Mouse (Mus musculus): Measurements from ENCODE around the gene Rd3. TPM values are rescaled to one million over a fixed set of nuclear protein-coding genes. Genes with fewer than 3 reads are reported as not detected.
A peak's percentile ranks its signal among the peaks of the same experiment; 100 is the strongest.

Gene Rd3
- polyA plus RNA-seq, 1 experiment from 2014 or later: 0.12 TPM

GRCm38 (mm10) chr1:191932986-191933632 is 44.1 kb upstream of the Rd3 start:
- no peak for DNase-seq (ENCODE audit: low spot score)
- no peak for ATAC-seq (ENCODE audit: low FRiP score, low TSS enrichment)
- H3K4me2 ChIP-seq (replicated peaks; ENCODE audit: low read depth): no peak overlapping the region
- no peak overlapping the region for H3K27ac ChIP-seq (replicated peaks)
- no peak overlapping the region for H3K4me3 ChIP-seq (ENCODE audit: low read depth, low read length)
- no peaks in the 10 kb centered on the region for H3K4me1 ChIP-seq (replicated peaks; ENCODE audit: control insufficient read depth, insufficient read depth)
- no peak overlapping the region for H3K9ac ChIP-seq (ENCODE audit: low read length)
- WGBS: 57% methylated on average over 4 of the region's 4 CpGs
- TF ChIP-seq CTCF (IDR thresholded peaks at IDR 0.05; ENCODE audit: low read depth) (no peak), EP300 (optimal IDR thresholded peaks at IDR 0.05) (no peak)
- H3K9me3 ChIP-seq (ENCODE audit: control insufficient read depth, low read length): no peaks in the 10 kb centered on the region
- H3K36me3 ChIP-seq (ENCODE audit: control insufficient read depth, insufficient read depth, low read length): no peaks in the 10 kb centered on the region
- H3K27me3 ChIP-seq (ENCODE audit: control insufficient read depth, insufficient read depth, low read length): no peaks in the 10 kb centered on the region

GRCm38 (mm10) chr1:191943638-191944037 is 33.5 kb upstream of the Rd3 start:
- DNase-seq (ENCODE audit: low spot score) (no peak), ATAC-seq (ENCODE audit: low FRiP score, low TSS enrichment) (no peak)
- 82% methylated on average over 6 of the region's 6 CpGs for WGBS
- Histone ChIP-seq H3K9me3 (ENCODE audit: control insufficient read depth, low read length) (no peaks in the 10 kb centered on the region), H3K4me1 (replicated peaks; ENCODE audit: control insufficient read depth, insufficient read depth) (0 out of 2 replicates have a peak, but pooled peaks cover 2% of the 10 kb centered on the region), H3K4me2 (replicated peaks; ENCODE audit: low read depth) (no peak overlapping the region), H3K36me3 (ENCODE audit: control insufficient read depth, insufficient read depth, low read length) (no peaks in the 10 kb centered on the region), H3K4me3 (ENCODE audit: low read depth, low read length) (no peak overlapping the region), H3K27me3 (ENCODE audit: control insufficient read depth, insufficient read depth, low read length) (no peaks in the 10 kb centered on the region), H3K27ac (replicated peaks) (no peak overlapping the region), H3K9ac (ENCODE audit: low read length) (no peak overlapping the region)
- TF ChIP-seq EP300 (optimal IDR thresholded peaks at IDR 0.05) (no peak), CTCF (IDR thresholded peaks at IDR 0.05; ENCODE audit: low read depth) (no peak)

GRCm38 (mm10) chr1:191945341-191945740 is 31.8 kb upstream of the Rd3 start:
- H3K27ac ChIP-seq (replicated peaks): no peak overlapping the region
- no peak overlapping the region for H3K9ac ChIP-seq (ENCODE audit: low read length)
- WGBS: 91% methylated on average over 8 of the region's 8 CpGs
- H3K27me3 ChIP-seq (ENCODE audit: control insufficient read depth, insufficient read depth, low read length): no peaks in the 10 kb centered on the region
- H3K4me1 ChIP-seq (replicated peaks; ENCODE audit: control insufficient read depth, insufficient read depth): 0 out of 2 replicates have a peak, but pooled peaks cover 2% of the 10 kb centered on the region
- no peak overlapping the region for H3K4me3 ChIP-seq (ENCODE audit: low read depth, low read length)
- H3K9me3 ChIP-seq (ENCODE audit: control insufficient read depth, low read length): no peaks in the 10 kb centered on the region
- DNase-seq (ENCODE audit: low spot score): no peak
- no peak for ATAC-seq (ENCODE audit: low FRiP score, low TSS enrichment)
- no peak overlapping the region for H3K4me2 ChIP-seq (replicated peaks; ENCODE audit: low read depth)
- no peaks in the 10 kb centered on the region for H3K36me3 ChIP-seq (ENCODE audit: control insufficient read depth, insufficient read depth, low read length)
- TF ChIP-seq EP300 (optimal IDR thresholded peaks at IDR 0.05) (no peak), CTCF (IDR thresholded peaks at IDR 0.05; ENCODE audit: low read depth) (no peak)

- no peaks in the 10 kb centered on the region for H3K27me3 ChIP-seq (ENCODE audit: control insufficient read depth, insufficient read depth, low read length)
- H3K9me3 ChIP-seq (ENCODE audit: control insufficient read depth, low read length): no peaks in the 10 kb centered on the region
- WGBS: 79% methylated on average over 5 of the region's 5 CpGs
- DNase-seq (ENCODE audit: low spot score) (no peak), ATAC-seq (ENCODE audit: low FRiP score, low TSS enrichment) (no peak)
- H3K27ac ChIP-seq (replicated peaks): no peak overlapping the region
- no peak overlapping the region for H3K4me3 ChIP-seq (ENCODE audit: low read depth, low read length)
- no peak for TF ChIP-seq CTCF (IDR thresholded peaks at IDR 0.05; ENCODE audit: low read depth)
- no peak for TF ChIP-seq EP300 (optimal IDR thresholded peaks at IDR 0.05)
- H3K9ac ChIP-seq (ENCODE audit: low read length): no peak overlapping the region
- 0 out of 2 replicates have a peak, but pooled peaks cover 2% of the 10 kb centered on the region for H3K4me1 ChIP-seq (replicated peaks; ENCODE audit: control insufficient read depth, insufficient read depth)
- no peaks in the 10 kb centered on the region for H3K36me3 ChIP-seq (ENCODE audit: control insufficient read depth, insufficient read depth, low read length)
- H3K4me2 ChIP-seq (replicated peaks; ENCODE audit: low read depth): no peak overlapping the region
Observed at GRCm38 (mm10) chr1:191945756-191946155, 31.4 kb upstream of the Rd3 start.

- WGBS: 60% methylated on average over 7 of the region's 7 CpGs
Observed at GRCm38 (mm10) chr1:191946261-191946660, 30.9 kb upstream of the Rd3 start.

GRCm38 (mm10) chr1:191946835-191947234 is 30.3 kb upstream of the Rd3 start:
- Histone ChIP-seq H3K9ac (ENCODE audit: low read length) (no peak overlapping the region), H3K4me3 (ENCODE audit: low read depth, low read length) (no peak overlapping the region), H3K27ac (replicated peaks) (no peak overlapping the region), H3K4me2 (replicated peaks; ENCODE audit: low read depth) (no peak overlapping the region), H3K4me1 (replicated peaks; ENCODE audit: control insufficient read depth, insufficient read depth) (0 out of 2 replicates have a peak, but pooled peaks cover 2% of the 10 kb centered on the region), H3K9me3 (ENCODE audit: control insufficient read depth, low read length) (no peaks in the 10 kb centered on the region), H3K27me3 (ENCODE audit: control insufficient read depth, insufficient read depth, low read length) (no peaks in the 10 kb centered on the region), H3K36me3 (ENCODE audit: control insufficient read depth, insufficient read depth, low read length) (no peaks in the 10 kb centered on the region)
- 30% methylated on average over 2 of the region's 2 CpGs for WGBS
- DNase-seq (ENCODE audit: low spot score): peak; percentile 65
- ATAC-seq (ENCODE audit: low FRiP score, low TSS enrichment): peak; percentile 81
- TF ChIP-seq CTCF (IDR thresholded peaks at IDR 0.05; ENCODE audit: low read depth): no peak

More at GRCm38 (mm10) chr1:191946261-191946660, 30.9 kb upstream of the Rd3 start:
- no peak overlapping the region for H3K4me3 ChIP-seq (ENCODE audit: low read depth, low read length)
- H3K9ac ChIP-seq (ENCODE audit: low read length): no peak overlapping the region
- H3K4me1 ChIP-seq (replicated peaks; ENCODE audit: control insufficient read depth, insufficient read depth): 0 out of 2 replicates have a peak, but pooled peaks cover 2% of the 10 kb centered on the region
- peak; percentile 46; the same call in 1 of the 2 replicates for ATAC-seq (ENCODE audit: low FRiP score, low TSS enrichment)
- TF ChIP-seq CTCF (IDR thresholded peaks at IDR 0.05; ENCODE audit: low read depth) (no peak), EP300 (optimal IDR thresholded peaks at IDR 0.05) (no peak)
- DNase-seq (ENCODE audit: low spot score): no peak
- H3K27ac ChIP-seq (replicated peaks): no peak overlapping the region
- no peaks in the 10 kb centered on the region for H3K27me3 ChIP-seq (ENCODE audit: control insufficient read depth, insufficient read depth, low read length)
- H3K4me2 ChIP-seq (replicated peaks; ENCODE audit: low read depth): no peak overlapping the region
- no peaks in the 10 kb centered on the region for H3K9me3 ChIP-seq (ENCODE audit: control insufficient read depth, low read length)
- H3K36me3 ChIP-seq (ENCODE audit: control insufficient read depth, insufficient read depth, low read length): no peaks in the 10 kb centered on the region

Data from stomach, postnatal 0 days (tissue).